Mouse (Mus musculus): ENCODE measurements around the gene Ttc27.

The Ttc27 gene

GRCm38 (mm10) chr17:74754369-74755118, 37.0 kb downstream of the Ttc27 start:
- WGBS = 91% methylated on average over 11 of the region's 11 CpGs

GRCm38 (mm10) chr17:74769390-74769811, 51.9 kb downstream of the Ttc27 start:
- 87% methylated on average over 9 of the region's 9 CpGs for WGBS

GRCm38 (mm10) chr17:74772364-74772763, 54.8 kb downstream of the Ttc27 start:
- 73% methylated on average over 4 of the region's 4 CpGs for WGBS

- 86% methylated on average over 5 of the region's 5 CpGs for WGBS
Measured at GRCm38 (mm10) chr17:74773556-74773955, 56.0 kb downstream of the Ttc27 start.

GRCm38 (mm10) chr17:74780133-74780532, 62.6 kb downstream of the Ttc27 start:
- 88% methylated on average over 4 of the region's 4 CpGs for WGBS

- 92% methylated on average over 9 of the region's 9 CpGs for WGBS
Measured at GRCm38 (mm10) chr17:74780627-74781026, 63.1 kb downstream of the Ttc27 start.

GRCm38 (mm10) chr17:74785586-74785985, 68.1 kb downstream of the Ttc27 start:
- WGBS = 72% methylated on average over 5 of the region's 5 CpGs

GRCm38 (mm10) chr17:74786198-74786734, 68.7 kb downstream of the Ttc27 start:
- 91% methylated on average over 10 of the region's 10 CpGs for WGBS

GRCm38 (mm10) chr17:74796023-74796699, 78.6 kb downstream of the Ttc27 start:
- WGBS = 92% methylated on average over 14 of the region's 14 CpGs

- WGBS = 96% methylated on average over 6 of the region's 6 CpGs
Measured at GRCm38 (mm10) chr17:74799865-74800264, 82.3 kb downstream of the Ttc27 start.

GRCm38 (mm10) chr17:74802765-74803164, 85.2 kb downstream of the Ttc27 start:
- 92% methylated on average over 4 of the region's 4 CpGs for WGBS

GRCm38 (mm10) chr17:74803835-74804234, 86.3 kb downstream of the Ttc27 start:
- 96% methylated on average over 2 of the region's 2 CpGs for whole genome bisulfite sequencing

- 79% methylated on average over 9 of the region's 9 CpGs for WGBS
Measured at GRCm38 (mm10) chr17:74804321-74804930, 86.9 kb downstream of the Ttc27 start.

GRCm38 (mm10) chr17:74807509-74808248, 90.1 kb downstream of the Ttc27 start:
- 48% methylated on average over 9 of the region's 9 CpGs for WGBS

GRCm38 (mm10) chr17:74808330-74808729, 90.8 kb downstream of the Ttc27 start:
- 76% methylated on average over 1 of the region's 1 CpGs for WGBS

GRCm38 (mm10) chr17:74808901-74809300, 91.4 kb downstream of the Ttc27 start:
- WGBS = 94% methylated on average over 4 of the region's 4 CpGs

GRCm38 (mm10) chr17:74810892-74811625, 93.5 kb downstream of the Ttc27 start:
- 43% methylated on average over 3 of the region's 3 CpGs for WGBS

GRCm38 (mm10) chr17:74819711-74820110, 102.2 kb downstream of the Ttc27 start:
- WGBS = 45% methylated on average over 2 of the region's 2 CpGs

GRCm38 (mm10) chr17:74830851-74831250, 113.3 kb downstream of the Ttc27 start:
- WGBS = 96% methylated on average over 2 of the region's 2 CpGs

GRCm38 (mm10) chr17:74841721-74842120, 124.2 kb downstream of the Ttc27 start:
- WGBS = 47% methylated on average over 3 of the region's 3 CpGs

- WGBS = 95% methylated on average over 3 of the region's 3 CpGs
Measured at GRCm38 (mm10) chr17:74842603-74843002, 125.1 kb downstream of the Ttc27 start.

All from cerebral cortex, adult 2 months (tissue).